Mouse (Mus musculus) cerebellum, adult 2 months (tissue): Measurements from ENCODE around the gene Rps6ka2. TPM values are rescaled to one million over a fixed set of nuclear protein-coding genes. Genes with fewer than 3 reads are reported as not detected.

ENCODE experiments used
- polyA plus RNA-seq: library from polyadenylated mRNA; depleted of rRNA; stranded (reverse); fragments of >200 nt; gene quantifications from 2 replicates; pipeline ENCODE4 v1.2.3, GENCODE M21; 2012; rRNA removed

Rps6ka2 gene
- polyA plus RNA-seq, 1 experiment, result 23.4 TPM

Other genes with a start within 250 kb of the Rps6ka2 start
- gene Rsph3b, start 221.4 kb upstream of the Rps6ka2 start, polyA plus RNA-seq, result 15.7 and 16.7 TPM in 2 replicates
- gene Tagap1, start 209.0 kb upstream of the Rps6ka2 start, polyA plus RNA-seq, result 35.8 and 38.7 TPM in 2 replicates
- 77.2 and 83.7 TPM in 2 replicates for gene Rnaset2b, start 199.5 kb upstream of the Rps6ka2 start, polyA plus RNA-seq
- gene Gm49721, start 191.2 kb upstream of the Rps6ka2 start, polyA plus RNA-seq, result 1.4 and 1.5 TPM in 2 replicates
- 0.33 and 0.68 TPM in 2 replicates for gene Gm1604a, start 144.5 kb upstream of the Rps6ka2 start, polyA plus RNA-seq
- gene Tcp10a, start 154.5 kb downstream of the Rps6ka2 start, polyA plus RNA-seq, result 0.05 TPM in 2 replicates
- gene Ttll2, start 182.6 kb downstream of the Rps6ka2 start, polyA plus RNA-seq, result not detected in 2 replicates
- not detected in 2 replicates for gene Gm49630, start 201.9 kb downstream of the Rps6ka2 start, polyA plus RNA-seq
- gene Unc93a2, start 215.3 kb downstream of the Rps6ka2 start, polyA plus RNA-seq, result not detected in 2 replicates